Mouse (Mus musculus): ENCODE data around the gene Smim14.
"Not testable (repeated sequence)": the region's sequence is repeated elsewhere in the genome, so short reads cannot be mapped to it uniquely, and the experiment has no call there.

Smim14 gene

GRCm38 (mm10) chr5:65536751-65537419, at the start of gene Smim14, which contains the start of gene Ube2k:
TSS of gene Smim14 (minus strand) at chr5:65537184.
TSS of gene Ube2k (plus strand) at chr5:65537233.
- DNase-seq (ENCODE audit: low spot score) = peak; percentile 93

DNA sequence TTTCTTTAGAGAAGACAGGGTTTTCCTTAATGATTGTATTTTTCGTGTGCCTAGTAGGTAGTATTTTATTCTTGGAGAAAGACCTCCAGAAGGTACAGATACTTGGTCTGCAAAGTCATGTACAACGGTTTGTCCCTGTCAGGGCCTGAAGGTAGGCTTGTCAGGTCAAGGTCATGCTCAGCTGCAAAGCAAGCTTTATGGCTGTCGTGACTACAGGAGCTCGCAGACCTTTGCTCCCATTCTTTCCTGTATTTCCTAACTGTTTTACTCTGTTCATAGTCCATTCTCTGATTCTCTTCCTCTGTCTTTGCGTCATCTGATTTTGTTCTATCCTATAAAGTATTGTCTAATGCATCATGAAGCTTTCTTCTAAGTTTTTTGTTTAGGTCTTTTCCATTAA, 49.3 kb upstream of the Smim14 start:
- no peak for DNase-seq (ENCODE audit: low spot score)

- no peak for DNase-seq (ENCODE audit: low spot score)
Measured at GRCm38 (mm10) chr5:65578545-65578944, 41.6 kb upstream of the Smim14 start.

DNA sequence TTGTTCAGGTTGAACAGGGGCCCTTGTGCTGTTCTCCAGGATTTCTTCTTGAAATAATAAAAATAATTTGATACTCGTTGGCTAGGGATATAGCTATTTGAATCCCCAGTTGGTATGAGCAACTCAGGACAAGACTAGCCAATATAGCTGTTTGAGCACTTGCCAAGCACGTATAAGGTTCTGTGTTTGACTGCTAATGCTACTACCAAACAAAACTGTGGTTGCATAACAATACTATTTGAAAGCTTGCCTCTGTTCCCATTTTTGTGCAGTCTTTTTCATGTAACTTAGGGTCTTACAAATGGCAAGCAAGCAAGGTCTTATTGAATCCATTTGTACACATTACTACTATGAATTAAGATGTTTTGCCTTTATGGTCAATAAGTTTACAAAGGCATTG, 38.9 kb upstream of the Smim14 start:
- no peak for DNase-seq (ENCODE audit: low spot score)

- no peak for DNase-seq (ENCODE audit: low spot score)
Measured at GRCm38 (mm10) chr5:65574876-65575275, 37.9 kb upstream of the Smim14 start.

GRCm38 (mm10) chr5:65565486-65565885, 28.5 kb upstream of the Smim14 start:
- DNase-seq (ENCODE audit: low spot score) = no peak

DNA sequence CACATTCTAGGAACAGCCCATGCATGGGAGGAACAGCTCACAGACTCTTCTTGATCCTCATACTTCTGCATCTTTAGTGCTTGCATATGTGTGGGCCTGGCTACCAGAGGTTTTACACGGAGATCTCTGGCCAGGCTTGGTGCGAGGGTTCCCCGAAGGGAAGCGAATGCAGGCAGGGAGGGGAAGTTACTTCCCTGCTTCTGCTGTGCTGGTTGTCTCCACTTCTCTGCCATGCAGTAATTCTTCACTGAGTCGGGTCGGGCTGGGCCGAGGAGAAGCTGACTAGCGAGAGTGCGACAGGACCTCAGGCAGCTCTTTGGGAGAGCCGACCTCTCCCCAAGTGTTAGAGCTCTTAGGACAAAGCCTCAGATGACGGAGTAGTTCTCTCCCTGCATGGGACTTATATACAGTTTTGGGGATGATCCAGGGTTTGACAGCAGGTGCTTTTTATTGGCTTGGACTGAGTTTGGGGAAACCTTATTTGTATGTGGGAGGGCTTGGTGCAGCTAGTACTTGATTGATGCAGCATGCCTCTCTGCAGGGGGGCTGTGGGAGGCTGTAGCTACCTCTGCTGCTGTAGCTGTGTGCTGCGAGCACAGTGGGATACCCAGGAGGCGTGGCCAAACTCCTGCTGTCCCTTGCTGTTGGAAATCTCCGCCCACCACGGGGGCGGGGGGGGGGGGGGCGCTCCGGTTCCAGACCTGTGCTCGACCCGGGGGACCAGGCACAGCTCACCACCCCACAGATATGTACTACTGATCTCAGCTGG, 24.3 kb upstream of the Smim14 start:
- no peak for DNase-seq (ENCODE audit: low spot score)

GRCm38 (mm10) chr5:65557109-65557508, 20.1 kb upstream of the Smim14 start:
- DNase-seq (ENCODE audit: low spot score) = no peak

DNA sequence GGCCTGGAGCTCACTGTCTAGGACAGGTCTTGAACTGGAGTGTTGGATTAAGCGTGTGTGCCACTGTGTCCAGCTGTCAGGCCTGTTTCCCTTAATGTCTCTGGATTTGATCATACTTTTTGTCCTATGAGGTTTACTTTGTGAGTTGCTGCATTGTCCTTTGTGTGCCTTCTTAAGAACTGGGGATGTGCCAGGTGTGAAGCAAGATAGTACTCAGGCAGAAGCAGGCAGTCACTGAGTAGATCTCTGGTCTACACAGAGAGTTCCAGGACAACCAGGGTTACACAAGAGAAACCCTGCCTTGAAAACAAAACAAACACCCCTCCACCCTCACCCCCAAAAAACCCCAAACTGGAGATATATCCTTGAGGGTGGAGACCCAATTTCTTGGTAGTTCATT, 12.7 kb upstream of the Smim14 start:
- no peak for DNase-seq (ENCODE audit: low spot score)

DNA sequence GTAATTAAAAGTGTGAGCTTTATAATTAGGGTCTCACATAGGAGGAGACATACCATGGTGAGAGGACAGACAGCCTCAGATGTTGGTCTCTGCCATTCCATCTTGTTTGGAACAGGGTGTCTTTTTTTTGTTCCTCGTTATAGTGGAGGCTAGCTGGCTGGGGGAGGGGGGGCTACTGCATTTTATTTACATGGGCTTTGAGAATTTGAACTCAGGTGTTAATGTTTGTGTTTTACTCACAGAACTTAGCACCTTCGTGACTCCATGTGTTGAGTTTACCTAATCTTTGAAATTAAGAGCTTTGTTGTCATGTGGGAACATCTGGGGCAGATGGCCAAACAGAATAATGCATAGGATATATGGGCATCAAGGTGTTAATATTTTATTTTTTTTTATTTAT, 7.6 kb upstream of the Smim14 start:
- DNase-seq (ENCODE audit: low spot score) = no peak

GRCm38 (mm10) chr5:65543491-65543890, 6.5 kb upstream of the Smim14 start:
- DNase-seq (ENCODE audit: low spot score) = no peak

- no peak for DNase-seq (ENCODE audit: low spot score)
Measured at GRCm38 (mm10) chr5:65541889-65542288, 4.9 kb upstream of the Smim14 start.

GRCm38 (mm10) chr5:65539786-65540185, 2.8 kb upstream of the Smim14 start:
- no peak for DNase-seq (ENCODE audit: low spot score)

GRCm38 (mm10) chr5:65538829-65539228, 1.8 kb upstream of the Smim14 start:
- no peak for DNase-seq (ENCODE audit: low spot score)

DNA sequence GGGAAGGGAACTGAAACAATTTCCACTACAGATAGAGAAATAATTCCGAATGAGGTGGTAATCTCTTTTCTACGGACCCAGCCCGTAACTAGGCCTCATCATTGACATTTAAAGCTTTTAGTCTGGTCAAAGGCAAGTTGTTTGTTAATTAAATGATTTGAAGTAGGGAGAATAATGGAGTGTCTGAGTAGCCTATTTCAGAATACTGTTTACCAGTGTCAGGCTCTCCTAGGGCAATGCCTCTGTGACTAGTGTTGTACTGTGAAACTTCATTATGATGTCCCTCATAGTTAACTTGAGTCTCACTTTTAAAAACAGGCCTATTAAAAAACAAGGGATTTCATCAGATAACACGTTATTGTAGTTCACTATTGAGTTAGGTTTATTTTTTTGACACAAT, 1.1 kb upstream of the Smim14 start:
- DNase-seq (ENCODE audit: low spot score) = no peak

- DNase-seq (ENCODE audit: low spot score) = no peak
Measured at GRCm38 (mm10) chr5:65537420-65538071, 562 bp upstream of the Smim14 start.

DNA sequence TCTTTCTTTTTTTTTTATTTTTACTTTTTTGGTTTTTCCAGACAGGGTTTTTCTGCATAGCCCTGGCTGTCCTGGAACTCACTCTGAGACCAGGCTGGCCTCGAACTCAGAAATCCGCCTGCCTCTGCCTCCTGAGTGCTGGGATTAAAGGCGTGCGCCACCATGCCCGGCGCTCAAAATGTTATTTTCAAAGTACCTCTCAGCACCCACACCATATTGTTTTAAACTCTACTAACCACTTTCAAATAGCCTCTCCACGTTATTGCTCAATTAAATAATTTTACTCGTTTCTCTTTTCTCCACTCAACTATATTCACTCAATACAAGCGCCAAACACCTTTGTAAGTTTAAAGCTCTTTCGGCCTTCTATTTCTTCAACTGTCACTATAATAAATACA, 917 bp downstream of the Smim14 start:
- not testable (repeated sequence) for DNase-seq (ENCODE audit: low spot score)

GRCm38 (mm10) chr5:65535457-65536067, 1.4 kb downstream of the Smim14 start:
- peak; percentile 13 for DNase-seq (ENCODE audit: low spot score)

DNA sequence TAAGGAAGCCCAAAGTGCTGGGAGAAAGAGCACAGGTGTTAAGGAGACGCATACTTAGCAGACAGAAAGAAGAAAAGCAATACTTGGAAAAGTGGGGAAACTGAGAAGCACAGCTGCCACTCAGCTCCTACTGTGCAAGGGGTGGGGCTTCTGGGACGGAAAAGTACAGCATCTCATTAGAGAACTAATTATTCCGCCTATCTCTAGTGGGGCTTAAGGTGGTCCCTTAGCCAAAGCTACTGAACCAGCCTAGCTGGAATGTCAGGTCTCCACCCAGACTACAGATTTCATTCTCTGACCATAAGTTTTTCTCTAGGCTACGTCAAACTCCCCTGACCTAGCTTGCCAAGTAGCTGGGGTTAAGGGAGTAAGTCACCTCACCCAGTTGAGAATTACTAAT, 2.5 kb downstream of the Smim14 start:
- DNase-seq (ENCODE audit: low spot score) = no peak

DNA sequence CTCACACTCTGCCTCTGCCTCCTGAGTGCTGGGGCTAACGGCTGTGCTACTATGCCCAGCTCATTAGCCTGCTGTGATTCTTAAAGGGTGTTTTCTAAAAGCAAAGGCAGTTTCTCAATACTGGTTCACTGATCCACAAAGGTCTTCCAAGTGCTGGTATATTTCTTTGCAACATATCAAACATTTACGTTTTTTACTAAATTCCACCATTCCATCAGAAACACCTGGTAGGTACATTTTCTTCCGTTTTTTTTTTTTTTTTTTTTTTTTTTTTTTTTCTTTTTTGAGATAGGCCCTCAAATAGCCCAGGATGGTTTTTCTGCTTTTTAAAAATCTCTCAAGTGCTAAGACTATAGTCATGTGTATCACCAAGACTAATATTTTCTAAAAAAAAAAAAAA, 5.7 kb downstream of the Smim14 start:
- DNase-seq (ENCODE audit: low spot score) = no peak

- DNase-seq (ENCODE audit: low spot score) = peak; percentile 9
Measured at GRCm38 (mm10) chr5:65525674-65526443, 11.1 kb downstream of the Smim14 start.

DNA sequence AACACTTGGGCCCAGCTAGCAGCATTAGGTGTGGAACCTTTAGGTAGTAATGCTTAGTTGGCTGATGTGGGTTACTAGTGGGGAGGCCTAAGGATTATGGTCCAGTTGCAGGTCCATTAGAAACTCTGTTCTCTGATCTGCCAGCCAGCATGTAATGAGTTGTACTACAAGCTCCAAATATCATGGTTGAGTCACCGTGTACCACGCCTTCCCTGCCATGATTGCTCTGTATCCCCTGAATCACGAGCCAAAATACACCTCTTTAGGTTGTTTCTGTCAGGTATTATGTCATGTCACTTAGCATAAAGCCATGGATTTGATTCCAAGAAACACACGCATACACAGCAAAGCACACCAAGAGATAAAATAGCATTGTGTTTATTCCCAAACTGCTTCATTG, 12.2 kb downstream of the Smim14 start:
- DNase-seq (ENCODE audit: low spot score) = no peak

Data from ovary, postnatal 14 days (tissue).